Mouse (Mus musculus) bone marrow, adult 2 months (tissue): Measurements from ENCODE around the gene Tgfbr3l.

ENCODE experiments used
- CTCF ChIP-seq: fragments of 200-500 bp; IDR thresholded peaks from 2 replicates; pipeline ENCODE4 v1.5.1; 2011; ENCODE audit warnings: low read length, control low read depth; ENCODE audit not compliant: control insufficient read depth, insufficient read depth
- POLR2A ChIP-seq: fragments of 200-500 bp; IDR thresholded peaks from 2 replicates; pipeline ENCODE4 v1.6.1; 2011; ENCODE audit warnings: low read depth, mild to moderate bottlenecking, control low read depth, low read length, borderline replicate concordance; ENCODE audit not compliant: control insufficient read depth

DNA sequence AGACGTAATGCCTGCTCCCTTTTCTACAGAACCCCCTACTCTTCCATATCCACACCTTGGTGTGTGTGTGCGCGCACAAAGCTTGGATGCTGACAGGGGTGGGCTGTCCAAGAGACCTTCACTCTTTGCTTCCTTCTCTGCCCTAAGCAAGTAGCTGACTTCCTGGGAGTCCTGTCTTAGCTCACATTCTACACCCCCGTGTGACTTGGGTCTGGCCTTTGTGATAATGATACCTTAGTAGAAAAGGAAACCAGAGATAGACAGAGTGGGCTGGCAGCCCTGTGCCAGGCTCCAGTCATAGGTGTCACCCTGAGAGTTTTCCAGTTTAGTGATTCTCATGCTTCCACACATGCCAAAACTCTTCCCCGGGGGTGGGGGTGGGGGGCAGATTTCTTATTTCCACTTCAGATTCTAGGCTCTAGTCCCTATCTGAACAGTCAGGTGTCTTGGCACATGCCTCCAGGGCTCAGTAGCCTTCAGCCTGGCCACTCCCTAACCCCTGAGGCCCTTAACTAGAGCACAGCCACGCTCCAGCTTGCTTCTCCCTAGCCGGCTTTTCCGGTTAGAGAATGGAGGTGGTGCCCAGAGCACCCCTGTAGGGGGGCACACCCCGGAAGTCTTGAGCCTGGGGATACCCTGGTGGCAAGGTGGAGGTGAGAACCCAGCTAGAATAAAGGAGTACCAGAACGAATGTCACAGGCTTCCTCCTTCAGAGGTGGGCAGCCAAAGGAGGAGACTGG lies 17.2 kb upstream of the Tgfbr3l start:
- TF ChIP-seq CTCF (no peak), POLR2A (no peak)
